Mouse (Mus musculus) embryo, embryonic 10 days (tissue): Measurements from ENCODE around the gene Rps6kc1.

ENCODE experiments used
- DNase-seq: peaks from one replicate; pipeline ENCODE4 v3.0.0-alpha.2; 2015; ENCODE audit warnings: low spot score

The Rps6kc1 gene

DNA sequence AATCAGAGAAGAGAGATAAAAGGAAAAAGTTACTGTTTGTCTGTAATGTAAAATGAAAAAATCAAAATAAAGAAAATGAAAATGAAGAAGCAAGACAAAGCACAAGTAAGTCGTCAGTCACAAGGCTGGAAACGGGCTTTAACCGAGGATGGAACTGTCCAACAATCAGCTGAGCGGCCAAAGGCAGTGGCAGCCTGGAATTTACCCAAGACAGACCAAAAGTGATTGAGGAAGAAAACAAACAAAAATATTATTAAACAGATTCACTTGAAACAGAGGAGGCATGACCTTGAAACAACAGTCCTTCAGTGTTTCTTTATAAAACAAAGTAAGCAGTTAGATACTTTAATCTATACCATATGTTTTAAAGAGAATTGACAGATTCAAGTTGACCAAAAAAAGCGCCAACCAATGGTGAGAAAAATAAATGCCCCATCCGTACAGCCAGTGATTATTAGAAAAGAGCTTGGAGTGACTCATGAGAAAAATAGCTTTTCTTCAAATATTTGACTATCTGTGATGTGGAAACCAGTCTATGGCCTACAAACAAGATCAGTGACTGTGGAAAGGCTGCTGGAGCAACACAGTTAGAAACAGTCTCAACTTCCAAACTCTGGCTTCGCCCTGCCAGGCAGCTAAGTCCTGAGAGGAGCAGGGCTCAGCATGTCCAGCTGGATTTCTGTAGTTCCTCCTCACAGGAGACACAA is 77.2 kb downstream of the Rps6kc1 start:
- DNase-seq: no peak

DNA sequence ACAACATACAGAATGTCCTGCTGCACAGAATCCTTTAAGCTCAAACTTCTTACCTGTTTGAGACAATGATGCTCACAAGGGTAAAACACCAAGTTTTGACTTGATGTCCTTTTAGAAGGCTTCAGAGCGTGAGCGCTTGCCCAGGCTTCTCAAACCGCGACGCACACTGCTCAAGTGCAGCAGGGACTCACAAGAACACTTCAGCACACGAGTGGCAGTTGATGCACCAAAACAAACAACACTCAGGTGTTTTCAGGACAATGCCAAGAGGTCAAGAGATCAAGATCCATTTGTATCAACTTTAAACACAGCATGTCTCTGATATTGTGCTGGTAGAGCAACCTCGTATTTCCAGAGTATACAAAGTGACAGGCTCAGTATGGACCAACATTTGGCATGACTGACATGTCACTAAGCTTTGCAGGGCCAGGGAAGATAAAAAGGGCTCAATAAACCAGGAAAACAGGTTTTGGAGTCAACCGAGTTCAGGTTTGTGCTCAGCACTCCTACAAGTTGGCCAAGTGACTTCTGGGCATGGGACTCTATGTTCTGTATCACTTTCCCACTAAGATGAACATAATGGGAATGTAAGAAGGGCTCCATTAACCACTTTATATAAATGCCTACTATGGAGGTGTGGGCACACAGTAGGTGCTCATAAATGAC is 78.5 kb downstream of the Rps6kc1 start:
- no peak for DNase-seq

DNA sequence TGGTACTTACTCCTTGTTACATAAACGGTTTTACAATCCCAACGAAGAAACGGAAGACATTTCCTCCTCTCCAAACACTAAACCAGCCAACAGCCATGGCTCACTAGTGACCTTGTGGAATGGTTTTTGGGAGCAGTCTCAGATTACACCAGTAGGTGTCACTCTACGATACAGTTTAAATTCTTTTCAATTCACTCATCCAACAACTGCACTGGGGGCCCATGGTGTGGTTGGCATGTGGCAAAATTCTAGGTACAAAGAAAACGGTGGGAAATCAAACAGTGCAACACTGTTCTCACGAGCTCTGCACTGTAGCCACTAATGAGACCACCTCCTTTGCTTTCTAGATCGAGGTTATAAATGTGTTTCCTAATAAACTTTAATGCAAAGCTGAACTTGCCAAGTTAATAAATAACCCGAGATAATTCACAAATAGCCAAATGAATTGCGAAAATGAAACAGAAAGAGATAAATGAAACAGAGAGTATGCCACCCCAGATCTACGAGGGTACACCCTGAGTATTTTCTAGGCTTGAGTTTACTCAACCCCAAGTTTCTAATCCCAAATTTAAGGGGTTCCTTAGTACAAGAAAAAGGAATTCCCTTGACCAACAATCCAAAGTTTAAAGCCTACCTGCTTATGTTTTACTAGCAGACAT is 79.6 kb downstream of the Rps6kc1 start:
- peak; percentile 69 for DNase-seq

DNA sequence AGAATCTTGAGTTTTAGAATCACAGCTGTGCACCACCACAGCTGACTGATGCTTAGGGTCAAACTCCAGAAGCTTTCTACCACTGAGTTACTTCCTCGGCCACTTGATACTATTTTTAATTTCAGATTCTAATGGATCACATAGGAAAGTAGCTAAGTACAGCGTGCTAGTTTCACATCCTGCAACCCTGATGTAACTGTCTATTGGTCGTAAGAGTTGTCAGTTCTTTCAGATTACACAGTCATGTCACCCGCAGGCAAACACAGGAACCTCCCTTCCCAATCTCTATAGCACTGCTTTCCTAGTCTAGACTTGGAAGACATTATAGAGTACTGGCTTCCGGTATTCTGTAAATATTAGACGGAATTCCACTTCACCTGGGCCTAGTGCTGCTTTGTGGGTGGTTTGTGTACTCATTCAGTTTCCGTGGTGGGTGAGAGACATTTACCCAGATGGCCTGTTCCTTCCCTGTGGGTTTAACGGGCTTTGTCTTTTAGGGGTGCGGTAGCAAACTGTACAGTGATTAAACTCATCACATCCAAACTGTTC is 85.0 kb downstream of the Rps6kc1 start:
- no peak for DNase-seq

DNA sequence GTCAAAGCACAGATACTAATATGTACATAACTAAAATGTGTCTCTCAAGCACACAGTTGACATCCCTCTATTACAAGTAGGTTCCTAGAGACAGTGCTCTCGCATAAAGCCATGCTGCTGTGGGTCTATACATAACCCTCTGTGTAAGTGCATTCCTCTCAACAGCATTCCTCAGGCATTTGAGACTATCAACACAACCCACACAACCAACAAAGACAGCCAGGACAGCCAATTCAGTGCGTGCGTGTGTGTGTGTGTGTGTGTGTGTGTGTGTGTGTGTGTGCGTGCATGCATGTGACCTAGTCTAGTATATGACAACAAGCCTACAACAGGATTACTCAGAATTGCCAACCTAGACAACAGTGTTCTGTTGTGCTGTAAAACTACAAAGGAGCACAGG is 87.8 kb downstream of the Rps6kc1 start:
- DNase-seq: no peak

DNA sequence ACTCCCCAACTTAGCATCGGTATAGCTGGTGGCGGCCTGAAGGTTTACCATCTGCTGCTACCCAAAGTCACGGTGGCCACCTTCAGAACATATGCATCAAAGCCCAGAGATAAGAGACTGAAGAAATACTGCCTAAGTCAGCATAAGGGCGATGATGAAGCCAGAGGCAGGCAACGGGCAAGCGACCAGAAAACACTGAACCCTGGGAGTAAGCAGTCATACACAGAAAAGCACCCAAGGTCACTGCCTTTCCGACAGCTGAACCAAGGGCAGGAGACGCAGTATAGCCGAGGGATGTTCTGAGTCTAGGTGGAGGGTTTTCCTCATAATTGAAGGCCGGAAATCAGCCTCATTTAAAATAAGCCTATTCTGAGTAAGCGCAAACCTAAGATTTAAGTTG is 95.4 kb downstream of the Rps6kc1 start:
- no peak for DNase-seq

DNA sequence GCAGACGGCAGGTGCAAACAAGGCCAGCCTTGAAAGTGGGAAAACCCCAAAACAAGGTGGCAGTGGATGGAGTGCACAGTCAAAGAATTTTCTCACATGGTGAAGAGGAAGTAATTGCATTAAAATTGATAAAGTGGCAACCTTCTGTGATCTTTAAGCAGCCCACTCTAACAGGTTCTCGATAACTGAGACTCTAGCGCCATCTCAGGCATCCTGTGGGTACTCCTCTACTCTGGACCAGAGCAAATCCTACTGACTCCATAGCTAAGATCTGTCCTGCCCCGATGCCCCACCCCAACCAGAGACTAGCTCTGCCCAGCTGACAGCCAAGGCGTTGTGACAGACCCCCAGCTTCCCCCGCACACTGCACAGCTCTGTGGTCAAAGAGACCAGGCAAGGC is 101.2 kb downstream of the Rps6kc1 start:
- no peak for DNase-seq

DNA sequence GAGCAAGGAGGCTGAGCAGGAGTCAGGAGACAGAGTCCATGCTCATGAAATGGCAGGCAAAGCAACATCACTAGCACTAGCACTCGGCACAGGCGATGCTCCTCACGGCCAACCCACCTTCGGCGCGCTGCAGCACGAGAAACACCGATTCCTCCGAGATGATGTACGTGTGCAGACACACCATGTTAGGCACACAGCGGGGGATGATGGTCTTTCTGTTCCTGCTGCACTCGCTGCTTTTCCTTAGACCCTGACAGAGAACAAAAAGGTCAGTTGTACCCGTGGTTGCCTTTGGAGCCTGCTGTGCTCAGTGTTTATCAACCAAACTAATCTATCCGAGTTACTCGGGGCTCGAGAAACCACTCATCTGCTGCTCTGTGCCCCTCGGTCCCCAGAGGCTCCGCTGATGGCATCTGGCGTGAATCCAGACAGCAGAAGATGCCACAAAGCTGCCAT is 102.8 kb downstream of the Rps6kc1 start:
- DNase-seq: peak; percentile 72

DNA sequence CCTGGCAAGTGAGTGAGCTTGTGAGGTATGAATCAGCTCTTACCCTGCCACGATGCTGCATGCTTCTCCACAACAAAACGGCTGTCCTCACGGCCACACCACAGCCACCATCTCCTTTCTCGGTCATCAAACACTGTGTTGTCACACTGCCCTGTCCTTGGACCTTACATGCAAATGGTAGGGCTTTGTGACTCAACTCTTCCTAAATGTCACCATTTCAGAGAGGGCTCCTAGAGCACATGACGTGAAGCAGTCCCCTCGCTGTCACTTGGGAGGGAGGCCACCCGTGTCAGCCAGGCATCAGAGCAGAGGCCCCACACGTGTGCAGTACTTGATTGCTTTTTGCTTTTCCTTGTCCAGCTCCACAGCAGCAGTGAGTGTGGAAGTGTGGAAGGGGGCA is 104.8 kb downstream of the Rps6kc1 start:
- no peak for DNase-seq

DNA sequence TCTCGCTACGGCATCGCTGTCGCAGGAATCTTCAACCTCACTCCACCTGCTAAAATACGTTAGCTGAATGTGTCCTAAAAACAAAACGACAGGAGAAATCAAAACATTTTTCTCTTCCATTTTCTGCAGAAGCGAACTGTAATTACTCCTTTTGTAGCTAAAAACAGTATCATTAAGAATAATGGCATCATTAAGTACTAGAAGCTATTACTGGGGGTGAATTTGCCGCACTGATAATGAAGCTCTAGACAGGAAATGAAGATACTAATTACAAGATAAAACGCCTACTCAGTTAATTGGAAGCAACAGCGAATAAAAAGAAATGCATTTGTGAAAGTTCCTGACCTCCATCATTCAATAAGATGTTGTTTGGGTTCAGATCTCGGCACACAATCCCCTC is 112.9 kb downstream of the Rps6kc1 start:
- DNase-seq: no peak

DNA sequence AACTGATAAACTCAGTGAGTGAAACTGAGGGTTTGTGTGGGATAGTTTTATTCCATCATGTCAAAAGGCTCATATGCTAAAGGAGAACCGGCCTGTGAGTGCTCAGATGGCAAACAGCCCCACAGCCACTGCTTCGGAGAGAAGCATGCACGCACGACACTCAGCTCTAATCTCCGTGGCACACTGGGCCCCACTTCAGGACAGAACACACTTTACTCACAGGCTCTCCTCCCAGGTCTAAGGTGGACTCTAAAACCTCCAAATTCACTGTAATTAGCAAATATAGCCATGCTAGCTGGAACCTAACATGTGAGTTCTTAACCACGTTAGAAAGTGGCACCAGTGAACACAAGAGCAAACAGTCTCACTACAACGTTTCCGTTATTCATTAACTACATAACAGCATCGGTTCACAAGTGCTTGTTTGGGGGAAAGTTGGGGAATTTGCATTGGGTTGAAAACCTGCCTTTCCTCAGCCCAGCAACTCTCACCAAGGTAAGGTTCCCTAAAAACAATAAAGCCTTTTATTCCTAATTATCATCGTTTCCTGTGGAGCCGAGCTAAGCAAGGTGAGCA is 114.0 kb downstream of the Rps6kc1 start:
- DNase-seq: no peak

DNA sequence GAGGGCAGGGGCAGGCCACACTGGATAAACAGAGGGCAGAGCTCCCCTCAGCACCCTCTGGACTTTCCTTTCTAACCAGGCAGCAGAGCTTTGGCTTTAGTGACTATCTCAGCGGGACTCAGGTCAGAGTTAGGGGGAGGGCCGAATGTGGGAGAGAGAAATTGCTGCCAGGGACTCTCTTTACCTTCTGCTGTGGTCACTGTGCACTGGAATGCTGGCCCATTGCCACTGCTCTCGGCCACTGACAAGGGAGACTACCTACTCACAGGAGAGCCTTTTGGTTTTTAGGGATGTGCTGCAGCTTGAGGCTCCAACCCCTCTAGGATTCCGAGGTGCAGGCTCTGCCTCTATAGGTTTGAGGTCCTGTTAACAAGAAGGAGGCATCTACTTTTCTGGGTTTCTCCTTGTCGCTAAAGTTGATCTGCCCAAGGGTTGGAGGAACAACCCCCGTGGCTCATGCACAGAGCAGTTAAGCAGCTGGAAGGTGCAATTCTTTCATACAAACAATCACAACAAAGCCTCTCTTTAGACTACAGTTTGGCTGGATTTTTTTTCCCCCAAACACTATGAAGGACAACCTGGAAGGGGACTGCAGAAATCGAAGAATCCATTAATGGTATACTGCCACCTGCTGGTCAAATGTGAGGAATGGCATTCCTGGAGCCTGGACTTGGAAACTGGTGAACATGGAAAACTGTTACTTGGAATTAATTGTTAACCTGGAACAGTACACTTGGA is 114.7 kb downstream of the Rps6kc1 start:
- DNase-seq: peak; percentile 83

DNA sequence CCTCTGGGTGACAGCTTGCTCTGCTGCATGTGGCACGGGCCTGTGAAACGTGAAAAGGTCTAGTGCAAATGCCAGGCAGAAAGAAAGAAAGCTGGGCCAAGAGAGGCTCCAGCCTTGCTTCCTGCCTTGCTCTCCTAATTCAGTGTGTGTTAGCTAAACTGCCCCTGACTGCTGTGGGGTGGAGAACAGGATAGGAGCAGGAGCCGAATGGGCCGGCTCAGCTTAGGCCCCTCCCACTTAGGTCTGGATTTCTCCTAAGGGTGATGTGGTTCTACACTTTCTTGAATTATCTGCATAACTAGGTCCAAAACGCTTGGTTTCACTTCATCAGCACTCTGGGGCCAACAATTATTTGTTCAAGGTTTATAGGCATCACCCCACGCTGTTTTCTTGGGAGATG is 119.9 kb downstream of the Rps6kc1 start:
- no peak for DNase-seq

DNA sequence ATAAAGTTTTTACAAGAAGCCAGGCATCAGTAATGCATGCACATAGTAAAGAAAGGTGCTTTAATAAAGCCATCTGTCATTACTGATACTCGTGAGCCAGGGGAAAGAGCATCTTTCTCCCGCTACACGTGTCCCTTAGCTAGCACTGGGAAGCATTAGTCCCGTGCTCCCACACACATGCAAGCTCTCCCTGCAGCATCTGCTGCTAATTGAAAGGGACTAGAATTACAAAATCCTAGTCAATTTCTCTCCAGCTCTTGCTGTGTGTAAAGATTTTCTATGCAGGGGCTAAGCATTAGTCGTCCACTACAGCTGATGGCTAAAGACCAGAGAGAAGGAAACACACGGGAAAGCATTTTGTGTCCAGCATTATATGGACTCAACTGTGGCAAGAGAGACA is 120.8 kb downstream of the Rps6kc1 start:
- no peak for DNase-seq

DNA sequence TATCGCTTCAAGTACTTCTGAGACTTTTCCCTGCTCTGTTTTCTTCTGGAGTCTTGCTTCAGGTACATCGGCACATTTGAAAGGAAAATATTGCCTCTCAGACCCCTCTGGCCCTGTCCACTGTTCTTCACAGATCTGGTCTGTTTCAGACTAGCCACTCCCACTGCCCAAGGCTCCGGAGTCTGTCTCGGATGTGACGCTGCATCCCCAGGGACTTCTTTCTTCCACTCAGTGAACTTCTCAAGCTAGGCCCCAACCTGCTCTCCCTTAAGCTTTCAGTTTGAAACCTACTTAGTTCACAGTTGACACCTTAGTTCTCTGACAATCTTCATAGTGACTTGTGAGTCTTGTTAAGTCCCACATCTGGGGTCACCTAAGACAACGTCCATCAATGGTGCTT is 133.9 kb downstream of the Rps6kc1 start:
- peak; percentile 44 for DNase-seq

DNA sequence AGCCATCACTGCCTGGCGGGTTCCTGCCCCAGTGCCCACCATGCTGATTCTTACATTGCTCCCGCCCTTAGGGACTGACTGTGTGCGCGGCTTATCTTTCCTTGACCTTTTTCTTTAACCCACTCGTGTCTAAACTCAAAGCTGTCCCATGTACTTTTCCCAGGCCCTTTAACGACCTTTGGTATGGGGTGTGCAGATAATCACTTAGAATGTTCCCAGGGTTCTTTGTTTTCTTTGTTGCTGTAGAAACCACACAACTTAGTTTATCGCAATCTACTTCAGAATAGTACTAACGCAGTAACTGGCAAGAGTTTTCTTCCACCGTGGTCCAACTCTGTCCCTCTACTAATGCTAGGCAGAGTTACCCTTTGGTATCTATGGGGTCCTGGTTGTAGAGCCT is 135.3 kb downstream of the Rps6kc1 start:
- DNase-seq: no peak

DNA sequence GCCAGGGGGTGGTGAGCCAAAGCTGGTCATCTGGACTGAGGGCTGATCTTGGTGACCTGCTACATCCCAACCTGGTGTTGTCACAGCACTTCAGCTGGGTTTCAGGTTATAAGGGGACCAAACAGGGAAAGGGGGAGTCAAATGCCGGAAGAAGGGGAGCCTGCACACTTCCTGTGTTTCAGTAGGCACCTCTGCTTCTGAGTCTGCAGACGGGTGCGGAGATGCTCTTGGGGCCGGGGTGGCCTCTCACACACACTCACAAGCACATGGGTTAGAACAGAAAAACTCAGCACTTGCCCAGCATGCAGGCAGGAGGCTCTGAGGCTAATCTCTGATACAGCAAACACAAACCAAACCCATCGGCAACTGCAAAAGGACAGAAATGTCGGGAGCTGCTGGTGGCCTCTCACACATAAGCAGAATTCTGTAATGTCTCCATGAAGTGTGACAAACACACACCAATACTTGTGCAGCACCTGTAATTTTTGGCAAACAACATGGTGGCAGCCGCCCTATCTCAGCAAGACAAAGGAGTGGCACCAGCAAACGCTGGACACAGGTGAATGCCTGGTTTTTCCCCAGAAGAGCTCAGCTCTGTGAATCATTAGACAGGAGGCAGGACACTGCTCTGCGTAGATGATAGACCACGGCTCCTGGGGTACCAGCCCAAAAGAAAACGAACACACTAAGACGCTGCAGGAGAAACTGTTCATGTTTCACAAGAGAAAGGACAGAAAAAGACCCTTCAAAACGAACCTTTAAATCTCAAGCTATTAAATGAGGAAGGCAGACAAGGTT is 139.3 kb downstream of the Rps6kc1 start:
- no peak for DNase-seq

DNA sequence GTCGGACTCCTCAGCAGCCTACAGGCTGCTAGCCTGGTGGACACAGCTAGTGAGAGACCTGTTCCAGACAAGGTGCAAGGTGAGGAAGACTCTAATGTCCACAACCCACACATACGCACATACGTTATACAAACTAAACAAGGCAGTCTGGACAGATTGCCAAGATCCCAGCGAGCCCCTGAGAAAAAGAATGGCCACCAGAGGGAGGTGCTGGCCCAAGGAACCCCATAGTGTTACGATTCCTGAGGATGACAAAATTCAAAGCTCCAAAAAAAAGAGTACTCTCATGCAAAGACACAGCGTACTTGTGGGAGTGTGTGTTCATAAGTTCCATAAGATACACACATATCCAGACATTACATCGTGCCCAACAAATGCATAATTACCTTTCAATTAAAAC is 141.8 kb downstream of the Rps6kc1 start:
- no peak for DNase-seq

DNA sequence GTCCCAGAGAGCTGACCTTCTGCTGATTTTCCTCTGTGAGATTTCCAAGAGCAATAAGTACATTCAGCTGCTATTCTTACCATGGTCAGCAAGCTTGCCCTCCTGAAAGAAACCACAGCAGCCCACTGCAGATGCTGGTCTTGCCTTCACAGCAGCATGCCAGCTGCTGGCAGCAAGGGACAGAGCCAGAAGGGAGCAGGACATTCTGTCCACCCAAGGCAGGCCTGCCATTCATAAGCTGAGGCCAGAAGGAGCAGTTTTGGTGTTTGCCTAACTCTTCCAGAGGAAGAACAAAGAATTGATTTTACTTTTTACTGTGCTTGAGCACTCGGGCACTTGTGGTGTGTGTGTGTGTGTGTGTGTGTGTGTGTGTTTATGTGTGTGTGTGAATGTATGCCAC is 143.3 kb downstream of the Rps6kc1 start:
- no peak for DNase-seq

DNA sequence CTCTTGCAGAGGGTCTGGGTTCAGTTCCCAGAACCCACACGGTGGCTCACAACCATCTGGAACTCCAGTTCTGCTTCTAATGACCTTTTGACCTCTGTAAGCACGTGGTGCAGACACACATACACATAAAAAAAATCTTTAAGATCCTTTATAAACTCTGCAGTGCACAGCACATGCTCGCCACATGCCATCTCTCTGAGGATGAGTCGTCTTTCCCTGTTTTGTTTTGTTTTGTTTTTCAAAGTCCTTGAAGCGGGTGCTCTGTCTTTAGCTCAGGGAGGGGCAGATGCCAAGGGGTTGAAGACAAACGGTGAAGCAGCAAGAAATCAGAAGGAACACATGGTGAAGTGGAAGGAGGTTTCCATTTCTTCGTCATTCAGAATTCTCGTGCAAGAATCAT is 143.9 kb downstream of the Rps6kc1 start:
- DNase-seq: no peak

DNA sequence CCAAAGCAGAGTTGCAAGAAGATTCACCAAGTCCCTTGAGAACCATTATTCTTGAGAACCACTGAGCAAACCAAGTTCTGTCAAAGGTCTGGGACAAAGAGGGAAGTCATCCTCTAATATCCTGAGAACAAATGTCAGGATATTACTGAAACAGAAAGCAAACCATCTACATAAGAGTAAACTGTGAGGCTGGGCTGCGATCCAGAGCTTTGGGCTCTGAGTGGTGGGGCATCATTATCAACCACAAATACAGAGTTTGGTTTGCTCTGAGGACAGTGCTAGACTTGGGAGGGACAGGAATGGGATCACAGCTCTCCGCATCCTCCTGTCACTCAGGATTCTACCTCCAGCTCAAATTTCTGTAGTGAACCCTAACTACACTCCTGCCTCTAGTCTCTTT is 144.8 kb downstream of the Rps6kc1 start:
- DNase-seq: no peak
